Mouse (Mus musculus): ENCODE data around the gene Ecm1.

DNA sequence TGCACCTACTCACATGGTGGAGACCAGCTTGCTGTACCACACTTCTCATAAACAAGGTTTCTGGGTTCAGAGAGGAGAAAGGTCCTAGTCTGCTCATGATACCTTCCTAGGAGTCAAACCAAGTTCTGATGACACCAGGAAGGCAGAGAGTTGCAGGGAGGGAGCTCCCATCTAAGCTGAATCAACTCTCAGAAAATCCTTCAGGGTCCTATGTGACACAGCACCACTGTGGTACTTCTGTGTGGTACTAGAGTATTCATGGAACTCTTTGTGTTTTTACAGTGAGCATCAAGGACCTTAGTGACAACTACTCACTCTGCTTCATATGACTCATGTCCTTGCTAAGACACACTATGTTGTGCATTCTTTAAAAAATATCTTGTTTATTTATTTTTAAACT lies 21.3 kb upstream of the Ecm1 start:
- TF ChIP-seq POLR2A (IDR thresholded peaks at IDR 0.05; ENCODE audit: low read depth, low read length) = no peak
- no peak for TF ChIP-seq CTCF (conservative IDR thresholded peaks at IDR 0.05; ENCODE audit: insufficient read depth, insufficient read length, low read depth, low read length)

All from kidney, adult 2 months (tissue).